Mouse (Mus musculus): ENCODE results near the gene Hpcal4. TPM values are rescaled to one million over a fixed set of nuclear protein-coding genes. Genes with fewer than 3 reads are reported as not detected.

Hpcal4 gene
- polyA plus RNA-seq, 1 experiment: 0.82 TPM

- no peak overlapping the region for H3K27ac ChIP-seq (ENCODE audit: insufficient read depth, low read length)
- H3K27me3 ChIP-seq (ENCODE audit: control insufficient read depth, insufficient read depth, low read length, poor library complexity, severe bottlenecking): no peaks in the 10 kb centered on the region
- no peaks in the 10 kb centered on the region for H3K9me3 ChIP-seq (replicated peaks; ENCODE audit: control insufficient read depth, insufficient read depth, low read length, poor library complexity, severe bottlenecking)
- no peaks in the 10 kb centered on the region for H3K4me1 ChIP-seq (ENCODE audit: control insufficient read depth, insufficient read depth, low read length)
- H3K4me3 ChIP-seq (ENCODE audit: low read depth, low read length): no peak overlapping the region
- H3K36me3 ChIP-seq (ENCODE audit: control insufficient read depth, insufficient read depth, low read length, poor library complexity, severe bottlenecking): no peaks in the 10 kb centered on the region
- peak; percentile 99 for TF ChIP-seq CTCF (IDR thresholded peaks at IDR 0.05; ENCODE audit: low read depth, low read length)
- no peak for TF ChIP-seq POLR2A (IDR thresholded peaks at IDR 0.05; ENCODE audit: insufficient read depth, low read length)
- no peak overlapping the region for H3K9ac ChIP-seq (ENCODE audit: low read depth, poor library complexity, severe bottlenecking)
Measured at GRCm38 (mm10) chr4:123219720-123220357, 36.8 kb downstream of the Hpcal4 start.

- H3K27me3 ChIP-seq (ENCODE audit: control insufficient read depth, insufficient read depth, low read length, poor library complexity, severe bottlenecking): no peaks in the 10 kb centered on the region
- no peak overlapping the region for H3K9ac ChIP-seq (ENCODE audit: low read depth, poor library complexity, severe bottlenecking)
- H3K36me3 ChIP-seq (ENCODE audit: control insufficient read depth, insufficient read depth, low read length, poor library complexity, severe bottlenecking): no peaks in the 10 kb centered on the region
- TF ChIP-seq POLR2A (IDR thresholded peaks at IDR 0.05; ENCODE audit: insufficient read depth, low read length) (no peak), EP300 (IDR thresholded peaks at IDR 0.05; ENCODE audit: insufficient read depth, low read depth, low read length) (no peak), CTCF (IDR thresholded peaks at IDR 0.05; ENCODE audit: low read depth, low read length) (no peak)
- no peaks in the 10 kb centered on the region for H3K4me1 ChIP-seq (ENCODE audit: control insufficient read depth, insufficient read depth, low read length)
- no peaks in the 10 kb centered on the region for H3K9me3 ChIP-seq (replicated peaks; ENCODE audit: control insufficient read depth, insufficient read depth, low read length, poor library complexity, severe bottlenecking)
- H3K27ac ChIP-seq (ENCODE audit: insufficient read depth, low read length): no peak overlapping the region
- H3K4me3 ChIP-seq (ENCODE audit: low read depth, low read length): no peak overlapping the region
Measured at GRCm38 (mm10) chr4:123220637-123221036, 37.6 kb downstream of the Hpcal4 start.

GRCm38 (mm10) chr4:123223309-123223708 is 40.3 kb downstream of the Hpcal4 start:
- TF ChIP-seq EP300 (IDR thresholded peaks at IDR 0.05; ENCODE audit: insufficient read depth, low read depth, low read length) (no peak), CTCF (IDR thresholded peaks at IDR 0.05; ENCODE audit: low read depth, low read length) (peak; percentile 30)
- H3K9ac ChIP-seq (ENCODE audit: low read depth, poor library complexity, severe bottlenecking): no peak overlapping the region
- H3K27ac ChIP-seq (ENCODE audit: insufficient read depth, low read length): no peak overlapping the region
- no peak overlapping the region for H3K4me3 ChIP-seq (ENCODE audit: low read depth, low read length)
- H3K27me3 ChIP-seq (ENCODE audit: control insufficient read depth, insufficient read depth, low read length, poor library complexity, severe bottlenecking): no peaks in the 10 kb centered on the region
- no peaks in the 10 kb centered on the region for H3K4me1 ChIP-seq (ENCODE audit: control insufficient read depth, insufficient read depth, low read length)
- H3K36me3 ChIP-seq (ENCODE audit: control insufficient read depth, insufficient read depth, low read length, poor library complexity, severe bottlenecking): no peaks in the 10 kb centered on the region
- no peaks in the 10 kb centered on the region for H3K9me3 ChIP-seq (replicated peaks; ENCODE audit: control insufficient read depth, insufficient read depth, low read length, poor library complexity, severe bottlenecking)

DNA sequence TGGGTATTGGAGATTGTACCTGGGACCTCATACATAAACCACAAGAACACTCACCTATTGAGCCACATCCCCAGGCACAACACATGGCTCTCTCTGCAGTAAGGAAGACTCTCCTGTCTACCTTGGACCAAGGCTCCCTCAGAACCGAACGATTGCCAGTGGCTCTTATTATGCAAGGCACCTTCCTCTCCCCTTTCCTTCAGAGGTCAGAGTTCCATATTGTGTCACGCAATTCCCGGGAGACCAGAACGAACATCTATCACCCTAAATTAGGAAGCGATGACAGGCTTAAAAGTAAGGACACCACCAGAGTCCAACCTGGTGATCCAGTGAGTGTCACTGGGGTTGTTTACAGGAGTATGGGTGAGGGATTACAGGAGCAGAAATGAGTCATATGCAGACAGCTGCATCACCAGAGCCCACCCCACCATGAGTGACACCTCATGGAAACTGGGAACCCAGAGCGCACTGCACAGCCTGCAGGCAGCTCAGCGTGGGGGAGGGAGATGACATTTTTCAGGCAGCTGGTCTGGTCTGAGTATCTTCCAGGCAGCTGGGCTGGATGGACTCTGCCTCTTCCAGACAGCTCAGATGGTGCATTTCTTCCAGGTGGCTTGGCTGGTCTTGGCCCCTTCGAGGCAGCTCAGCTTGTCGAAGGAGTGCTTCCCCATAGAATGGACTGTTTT is 42.8 kb downstream of the Hpcal4 start:
- H3K4me1 ChIP-seq (ENCODE audit: control insufficient read depth, insufficient read depth, low read length): no peaks in the 10 kb centered on the region
- no peak overlapping the region for H3K9ac ChIP-seq (ENCODE audit: low read depth, poor library complexity, severe bottlenecking)
- H3K36me3 ChIP-seq (ENCODE audit: control insufficient read depth, insufficient read depth, low read length, poor library complexity, severe bottlenecking): no peaks in the 10 kb centered on the region
- TF ChIP-seq POLR2A (IDR thresholded peaks at IDR 0.05; ENCODE audit: insufficient read depth, low read length) (no peak), EP300 (IDR thresholded peaks at IDR 0.05; ENCODE audit: insufficient read depth, low read depth, low read length) (no peak), CTCF (IDR thresholded peaks at IDR 0.05; ENCODE audit: low read depth, low read length) (no peak)
- H3K27me3 ChIP-seq (ENCODE audit: control insufficient read depth, insufficient read depth, low read length, poor library complexity, severe bottlenecking): no peaks in the 10 kb centered on the region
- no peak overlapping the region for H3K4me3 ChIP-seq (ENCODE audit: low read depth, low read length)
- no peak overlapping the region for H3K27ac ChIP-seq (ENCODE audit: insufficient read depth, low read length)
- no peaks in the 10 kb centered on the region for H3K9me3 ChIP-seq (replicated peaks; ENCODE audit: control insufficient read depth, insufficient read depth, low read length, poor library complexity, severe bottlenecking)

DNA sequence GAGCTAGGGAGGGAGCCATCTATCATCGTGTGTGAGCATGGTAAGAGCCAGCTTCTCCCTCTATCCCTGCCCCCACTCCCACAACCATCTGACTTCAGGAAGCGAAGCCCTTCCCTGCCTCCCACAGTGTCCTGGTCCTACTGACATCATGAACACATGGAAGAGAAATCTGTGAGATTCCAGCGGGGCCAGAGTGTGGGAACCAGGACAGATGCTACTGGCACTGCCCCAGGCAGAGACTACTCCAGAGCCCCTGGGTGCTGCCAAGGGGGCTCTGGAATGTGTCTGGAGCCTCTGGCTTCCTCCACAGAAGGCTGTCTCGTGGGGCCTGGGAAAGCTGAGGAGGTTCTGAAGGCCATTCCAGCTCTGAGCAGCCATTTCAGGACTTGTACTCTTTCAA is 44.7 kb downstream of the Hpcal4 start:
- Histone ChIP-seq H3K27me3 (ENCODE audit: control insufficient read depth, insufficient read depth, low read length, poor library complexity, severe bottlenecking) (no peaks in the 10 kb centered on the region), H3K27ac (ENCODE audit: insufficient read depth, low read length) (no peak overlapping the region), H3K9ac (ENCODE audit: low read depth, poor library complexity, severe bottlenecking) (no peak overlapping the region), H3K9me3 (replicated peaks; ENCODE audit: control insufficient read depth, insufficient read depth, low read length, poor library complexity, severe bottlenecking) (no peaks in the 10 kb centered on the region), H3K4me1 (ENCODE audit: control insufficient read depth, insufficient read depth, low read length) (no peaks in the 10 kb centered on the region), H3K4me3 (ENCODE audit: low read depth, low read length) (no peak overlapping the region), H3K36me3 (ENCODE audit: control insufficient read depth, insufficient read depth, low read length, poor library complexity, severe bottlenecking) (no peaks in the 10 kb centered on the region)
- TF ChIP-seq EP300 (IDR thresholded peaks at IDR 0.05; ENCODE audit: insufficient read depth, low read depth, low read length) (no peak), POLR2A (IDR thresholded peaks at IDR 0.05; ENCODE audit: insufficient read depth, low read length) (no peak), CTCF (IDR thresholded peaks at IDR 0.05; ENCODE audit: low read depth, low read length) (no peak)

DNA sequence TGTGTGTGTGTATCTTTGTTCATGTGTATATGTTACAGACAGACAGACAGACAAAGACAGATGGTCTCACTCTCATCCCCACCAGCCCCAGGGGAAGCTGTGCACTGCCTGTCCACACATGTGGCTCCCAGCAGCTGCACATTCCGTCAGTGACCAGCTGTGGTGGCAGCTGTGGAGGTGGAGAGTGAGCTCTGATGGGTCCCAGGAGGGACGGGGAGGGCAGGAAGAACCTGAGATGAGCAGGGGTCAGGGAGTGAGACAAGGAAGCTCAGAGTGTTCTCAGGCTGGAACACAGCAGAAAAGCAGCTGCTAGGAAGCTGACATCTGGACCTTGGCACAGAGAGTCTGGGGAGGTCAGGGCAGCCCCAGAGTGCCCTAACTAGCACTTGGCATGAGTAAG is 45.2 kb downstream of the Hpcal4 start:
- no peak overlapping the region for H3K9ac ChIP-seq (ENCODE audit: low read depth, poor library complexity, severe bottlenecking)
- TF ChIP-seq EP300 (IDR thresholded peaks at IDR 0.05; ENCODE audit: insufficient read depth, low read depth, low read length) (no peak), CTCF (IDR thresholded peaks at IDR 0.05; ENCODE audit: low read depth, low read length) (no peak), POLR2A (IDR thresholded peaks at IDR 0.05; ENCODE audit: insufficient read depth, low read length) (no peak)
- no peaks in the 10 kb centered on the region for H3K9me3 ChIP-seq (replicated peaks; ENCODE audit: control insufficient read depth, insufficient read depth, low read length, poor library complexity, severe bottlenecking)
- no peaks in the 10 kb centered on the region for H3K4me1 ChIP-seq (ENCODE audit: control insufficient read depth, insufficient read depth, low read length)
- H3K27ac ChIP-seq (ENCODE audit: insufficient read depth, low read length): no peak overlapping the region
- H3K27me3 ChIP-seq (ENCODE audit: control insufficient read depth, insufficient read depth, low read length, poor library complexity, severe bottlenecking): no peaks in the 10 kb centered on the region
- no peaks in the 10 kb centered on the region for H3K36me3 ChIP-seq (ENCODE audit: control insufficient read depth, insufficient read depth, low read length, poor library complexity, severe bottlenecking)
- H3K4me3 ChIP-seq (ENCODE audit: low read depth, low read length): no peak overlapping the region
